25 mouse cellular contexts compared by ENCODE assay signal in the genomic region with DNA sequence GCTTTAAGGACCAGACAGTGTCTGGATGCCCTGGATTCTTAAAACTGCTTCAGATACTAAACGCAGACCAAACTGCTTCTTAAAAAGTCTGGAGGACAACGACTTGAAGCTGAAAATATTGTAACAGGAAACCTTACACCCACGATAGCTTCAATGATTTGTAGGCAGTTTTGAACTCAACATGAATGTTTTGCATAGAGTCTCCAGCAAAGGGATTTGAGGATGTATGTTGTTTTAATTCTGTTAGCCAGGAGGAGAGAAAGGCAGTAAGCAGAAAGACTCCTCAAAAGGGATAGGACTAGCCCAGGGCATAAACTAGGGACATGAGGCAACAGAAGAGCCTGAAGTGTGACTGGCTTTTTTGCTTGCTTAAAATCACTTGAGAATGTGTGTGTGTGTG. TPM values are rescaled to one million over a fixed set of nuclear protein-coding genes. Genes with fewer than 3 reads are reported as not detected.
"Had no signal": no experiment of that assay in that cellular context is flagged by ENCODE, and none has a peak within 500 bp of the region (broad histone marks: within the 10 kb centered on the region; RNA-seq: fewer than 3 reads in every experiment).

No protein-coding gene starts in this region.

- H3K27ac ChIP-seq: left cerebral cortex, adult 2 months; limb, embryonic 12.5 days; limb, embryonic 15.5 days; liver, embryonic 14.5 days; macrophage; midbrain, embryonic 10.5 days; neural tube, embryonic 12.5 days; neural tube, embryonic 15.5 days; stomach, embryonic 15.5 days had no signal

- H3K4me1 ChIP-seq: limb, embryonic 12.5 days; midbrain, embryonic 10.5 days; neural tube, embryonic 12.5 days; neural tube, embryonic 15.5 days had no signal

- DNase-seq: kidney, adult 11 months; kidney, adult 9 months; kidney, postnatal 36 days; layer of hippocampus, postnatal 36 days; left cerebral cortex, postnatal 4 days; liver, postnatal 0 days; lung, embryonic 14.5 days; midbrain, embryonic 14.5 days; retina, postnatal 1 day; right cerebral cortex, postnatal 25 days; spleen, adult 18-20 months; thymus, adult 18-20 months; thymus, postnatal 36 days had no signal

- ATAC-seq: liver, postnatal 0 days; lung, postnatal 0 days had no signal

- H3K27me3 ChIP-seq: limb, embryonic 12.5 days; limb, embryonic 15.5 days; megakaryocyte, embryonic 14.5 days; neural tube, embryonic 12.5 days; neural tube, embryonic 15.5 days; stomach, embryonic 15.5 days had no signal

- H3K4me2 ChIP-seq: limb, embryonic 12.5 days; limb, embryonic 15.5 days; liver, embryonic 11.5 days; lung, embryonic 14.5 days; neural tube, embryonic 12.5 days; neural tube, embryonic 15.5 days; stomach, embryonic 15.5 days had no signal

- H3K9ac ChIP-seq: limb, embryonic 12.5 days; limb, embryonic 15.5 days; liver, embryonic 14.5 days; liver, postnatal 0 days; lung, embryonic 14.5 days; neural tube, embryonic 12.5 days; neural tube, embryonic 15.5 days; stomach, embryonic 15.5 days had no signal

- H3K4me3 ChIP-seq: left cerebral cortex, adult 2 months; limb, embryonic 12.5 days; limb, embryonic 15.5 days; megakaryocyte, embryonic 14.5 days; midbrain, embryonic 10.5 days; neural tube, embryonic 12.5 days; neural tube, embryonic 15.5 days; stomach, embryonic 15.5 days had no signal

- H3K36me3 ChIP-seq: limb, embryonic 12.5 days; limb, embryonic 15.5 days; midbrain, embryonic 10.5 days; neural tube, embryonic 12.5 days; neural tube, embryonic 15.5 days; stomach, embryonic 15.5 days had no signal

- H3K9me3 ChIP-seq: limb, embryonic 15.5 days; midbrain, embryonic 10.5 days; neural tube, embryonic 12.5 days; neural tube, embryonic 15.5 days; stomach, embryonic 15.5 days had no signal

RNA-seq across cellular contexts. Expression of a gene that starts 58.0 kb away (rescaled TPM):
- polyA plus RNA-seq: macrophage had no signal
